Mouse (Mus musculus): ENCODE measurements around the gene Baiap2l1.

GRCm38 (mm10) chr5:144221305-144221704 lies 136.6 kb downstream of the Baiap2l1 start:
- TF ChIP-seq CTCF (IDR thresholded peaks at IDR 0.05; ENCODE audit: control insufficient read depth, insufficient read depth, low read length): no peak
- no peak for TF ChIP-seq POLR2A (IDR thresholded peaks at IDR 0.05; ENCODE audit: borderline replicate concordance, control insufficient read depth, low read depth, low read length)

Data from bone marrow, adult 2 months (tissue).